Mouse (Mus musculus): ENCODE data around the gene Tbxa2r. TPM values are rescaled to one million over a fixed set of nuclear protein-coding genes. Genes with fewer than 3 reads are reported as not detected.

The Tbxa2r gene
- 9.2 and 13.7 TPM in 2 replicates for polyA plus RNA-seq (2012; rRNA removed)
- 8.5 and 10.8 TPM in 2 replicates for polyA plus RNA-seq (2014; fragmentation: Nextera tagmentation; extraction: Ambion mirVana)

DNA sequence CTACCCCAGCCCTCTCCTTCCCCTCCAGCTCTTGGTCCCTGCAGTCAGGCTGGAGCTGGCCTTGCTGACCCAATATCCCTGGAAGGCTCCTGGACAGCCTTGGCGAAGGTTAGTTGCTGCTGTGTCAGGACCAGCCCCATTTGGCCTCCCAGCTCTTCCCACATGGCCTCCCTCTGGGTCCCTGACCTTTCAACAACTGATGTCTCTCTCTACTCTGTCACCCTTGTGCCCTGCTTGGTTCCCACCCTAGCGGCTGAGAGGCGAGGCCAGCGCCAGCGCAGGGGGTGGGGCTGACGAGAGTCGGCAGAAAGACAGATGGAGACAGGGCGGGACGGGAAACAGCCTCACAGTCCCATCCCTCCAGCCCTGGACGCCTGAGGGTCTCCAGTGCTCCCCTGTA, at the start of gene Tbxa2r:
Gene Tbxa2r (plus strand): TSS at position 346 of the 400 bp plus-strand sequence.
- Histone ChIP-seq H3K27me3 (ENCODE audit: control insufficient read depth, insufficient read depth, low read length) (no peaks in the 10 kb centered on the region), H3K4me3 (replicated peaks; ENCODE audit: low read length) (no peak within 1 kb of the TSS), H3K27ac (replicated peaks; ENCODE audit: low read depth, low read length) (peak within 1 kb of the TSS; percentile 85), H3K4me2 (replicated peaks; ENCODE audit: low read depth, low read length, severe bottlenecking) (peak within 1 kb of the TSS; percentile 21), H3K9me3 (ENCODE audit: control insufficient read depth, low read length) (no peaks in the 10 kb centered on the region), H3K36me3 (ENCODE audit: control insufficient read depth, insufficient read depth, low read length) (peaks cover 40% of the 10 kb centered on the region), H3K9ac (ENCODE audit: low read depth, low read length, severe bottlenecking) (peak within 1 kb of the TSS; percentile 40), H3K4me1 (ENCODE audit: control insufficient read depth, insufficient read depth, low read length) (peaks cover 23% of the 10 kb centered on the region)
- WGBS, result 18% methylated on average over 10 of the region's 10 CpGs
- DNase-seq (ENCODE audit: low spot score), result no peak
- TF ChIP-seq POLR2A (IDR thresholded peaks at IDR 0.05; ENCODE audit: borderline replicate concordance, extremely low read depth, insufficient read depth, insufficient read length), result no peak
- no peak for ATAC-seq (ENCODE audit: low FRiP score, low read depth)

DNA sequence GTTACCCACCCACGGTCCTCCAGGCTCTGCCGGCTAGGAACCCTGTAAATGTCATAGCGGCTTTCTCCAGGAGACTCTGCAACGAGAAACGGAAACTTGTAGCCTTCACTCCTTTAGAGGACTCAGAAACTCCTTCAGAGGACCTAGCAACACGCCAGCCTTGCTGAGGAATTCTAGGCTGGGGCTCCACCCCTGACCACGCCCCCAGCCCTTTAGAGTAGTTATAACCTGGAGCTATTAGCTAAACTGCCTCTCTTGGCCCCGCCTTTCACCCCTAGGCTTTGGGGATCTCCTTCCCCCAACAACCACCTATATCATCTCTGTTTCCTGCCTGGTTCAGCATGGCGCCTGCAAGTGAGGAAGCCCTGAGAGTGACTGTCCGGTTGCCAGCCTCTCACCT, 49.0 kb upstream of the Tbxa2r start:
- peaks cover 21% of the 10 kb centered on the region for H3K27me3 ChIP-seq (ENCODE audit: control insufficient read depth, insufficient read depth, low read length)
- DNase-seq (ENCODE audit: low spot score) (no peak), ATAC-seq (ENCODE audit: low FRiP score, low read depth) (no peak)
- H3K4me3 ChIP-seq (replicated peaks; ENCODE audit: low read length), result no peak overlapping the region
- H3K4me2 ChIP-seq (replicated peaks; ENCODE audit: low read depth, low read length, severe bottlenecking), result peak overlapping the region; percentile 23; the same call in 1 of the 2 replicates
- H3K9me3 ChIP-seq (ENCODE audit: control insufficient read depth, low read length), result no peaks in the 10 kb centered on the region
- H3K4me1 ChIP-seq (ENCODE audit: control insufficient read depth, insufficient read depth, low read length), result no peaks in the 10 kb centered on the region
- no peaks in the 10 kb centered on the region for H3K36me3 ChIP-seq (ENCODE audit: control insufficient read depth, insufficient read depth, low read length)
- no peak for TF ChIP-seq POLR2A (IDR thresholded peaks at IDR 0.05; ENCODE audit: borderline replicate concordance, extremely low read depth, insufficient read depth, insufficient read length)
- WGBS, result 23% methylated on average over 10 of the region's 10 CpGs
- H3K27ac ChIP-seq (replicated peaks; ENCODE audit: low read depth, low read length), result no peak overlapping the region
- H3K9ac ChIP-seq (ENCODE audit: low read depth, low read length, severe bottlenecking), result no peak overlapping the region

DNA sequence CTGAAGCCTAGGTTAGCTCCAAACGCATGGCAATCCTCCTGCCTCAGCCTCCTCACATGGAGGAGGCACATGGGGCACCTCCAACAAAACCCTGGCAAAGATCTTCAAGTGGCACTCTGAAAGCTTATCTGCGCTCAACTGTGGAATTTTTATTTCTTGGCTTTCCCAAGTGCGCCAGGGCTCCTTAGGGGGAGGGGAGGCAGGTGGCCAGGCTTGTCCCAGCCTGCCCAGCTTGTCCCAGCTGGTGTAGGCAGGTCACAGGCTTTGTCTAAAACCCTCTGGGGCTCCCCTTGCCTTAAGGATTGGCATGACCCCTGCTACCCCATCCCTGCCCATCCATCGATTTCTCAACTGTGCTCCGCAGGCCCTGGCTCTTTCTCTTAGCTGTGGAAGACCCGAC, 44.3 kb upstream of the Tbxa2r start:
- H3K9me3 ChIP-seq (ENCODE audit: control insufficient read depth, low read length), result no peaks in the 10 kb centered on the region
- peaks cover 33% of the 10 kb centered on the region for H3K27me3 ChIP-seq (ENCODE audit: control insufficient read depth, insufficient read depth, low read length)
- DNase-seq (ENCODE audit: low spot score) (no peak), ATAC-seq (ENCODE audit: low FRiP score, low read depth) (no peak)
- no peak for TF ChIP-seq POLR2A (IDR thresholded peaks at IDR 0.05; ENCODE audit: borderline replicate concordance, extremely low read depth, insufficient read depth, insufficient read length)
- H3K4me3 ChIP-seq (replicated peaks; ENCODE audit: low read length), result no peak overlapping the region
- H3K4me2 ChIP-seq (replicated peaks; ENCODE audit: low read depth, low read length, severe bottlenecking), result no peak overlapping the region
- peaks cover 7% of the 10 kb centered on the region for H3K4me1 ChIP-seq (ENCODE audit: control insufficient read depth, insufficient read depth, low read length)
- no peak overlapping the region for H3K27ac ChIP-seq (replicated peaks; ENCODE audit: low read depth, low read length)
- no peak overlapping the region for H3K9ac ChIP-seq (ENCODE audit: low read depth, low read length, severe bottlenecking)
- WGBS, result 36% methylated on average over 6 of the region's 6 CpGs
- H3K36me3 ChIP-seq (ENCODE audit: control insufficient read depth, insufficient read depth, low read length), result no peaks in the 10 kb centered on the region

DNA sequence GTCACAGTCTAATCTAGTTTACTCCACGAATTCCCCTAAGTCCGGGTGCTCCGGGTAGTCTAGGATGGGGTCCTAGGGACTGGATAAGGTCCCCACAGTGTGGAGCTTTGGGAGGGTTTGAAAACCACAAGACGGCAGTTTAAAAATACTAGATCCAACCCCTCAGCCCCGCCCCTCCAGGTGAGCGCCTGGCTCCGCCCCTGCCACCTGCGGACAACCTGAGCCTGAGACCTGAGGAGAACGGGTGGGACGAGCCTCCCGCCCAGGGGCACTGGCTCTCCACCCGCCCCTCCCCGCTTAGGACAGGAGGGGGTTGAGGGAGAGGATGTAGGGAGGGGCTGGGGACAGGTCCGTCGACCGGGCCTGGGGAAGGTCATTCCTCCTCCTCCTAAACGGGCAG, 43.8 kb upstream of the Tbxa2r start:
- H3K4me3 ChIP-seq (replicated peaks; ENCODE audit: low read length), result peak overlapping the region; percentile 41; the same call in 1 of the 2 replicates
- DNase-seq (ENCODE audit: low spot score) (no peak), ATAC-seq (ENCODE audit: low FRiP score, low read depth) (no peak)
- peaks cover 7% of the 10 kb centered on the region for H3K4me1 ChIP-seq (ENCODE audit: control insufficient read depth, insufficient read depth, low read length)
- H3K4me2 ChIP-seq (replicated peaks; ENCODE audit: low read depth, low read length, severe bottlenecking), result peak overlapping the region; percentile 66; the same call in 1 of the 2 replicates
- peaks cover 33% of the 10 kb centered on the region for H3K27me3 ChIP-seq (ENCODE audit: control insufficient read depth, insufficient read depth, low read length)
- H3K27ac ChIP-seq (replicated peaks; ENCODE audit: low read depth, low read length), result no peak overlapping the region
- no peaks in the 10 kb centered on the region for H3K9me3 ChIP-seq (ENCODE audit: control insufficient read depth, low read length)
- TF ChIP-seq POLR2A (IDR thresholded peaks at IDR 0.05; ENCODE audit: borderline replicate concordance, extremely low read depth, insufficient read depth, insufficient read length), result no peak
- no peaks in the 10 kb centered on the region for H3K36me3 ChIP-seq (ENCODE audit: control insufficient read depth, insufficient read depth, low read length)
- H3K9ac ChIP-seq (ENCODE audit: low read depth, low read length, severe bottlenecking), result no peak overlapping the region
- WGBS, result 11% methylated on average over 16 of the region's 17 CpGs

DNA sequence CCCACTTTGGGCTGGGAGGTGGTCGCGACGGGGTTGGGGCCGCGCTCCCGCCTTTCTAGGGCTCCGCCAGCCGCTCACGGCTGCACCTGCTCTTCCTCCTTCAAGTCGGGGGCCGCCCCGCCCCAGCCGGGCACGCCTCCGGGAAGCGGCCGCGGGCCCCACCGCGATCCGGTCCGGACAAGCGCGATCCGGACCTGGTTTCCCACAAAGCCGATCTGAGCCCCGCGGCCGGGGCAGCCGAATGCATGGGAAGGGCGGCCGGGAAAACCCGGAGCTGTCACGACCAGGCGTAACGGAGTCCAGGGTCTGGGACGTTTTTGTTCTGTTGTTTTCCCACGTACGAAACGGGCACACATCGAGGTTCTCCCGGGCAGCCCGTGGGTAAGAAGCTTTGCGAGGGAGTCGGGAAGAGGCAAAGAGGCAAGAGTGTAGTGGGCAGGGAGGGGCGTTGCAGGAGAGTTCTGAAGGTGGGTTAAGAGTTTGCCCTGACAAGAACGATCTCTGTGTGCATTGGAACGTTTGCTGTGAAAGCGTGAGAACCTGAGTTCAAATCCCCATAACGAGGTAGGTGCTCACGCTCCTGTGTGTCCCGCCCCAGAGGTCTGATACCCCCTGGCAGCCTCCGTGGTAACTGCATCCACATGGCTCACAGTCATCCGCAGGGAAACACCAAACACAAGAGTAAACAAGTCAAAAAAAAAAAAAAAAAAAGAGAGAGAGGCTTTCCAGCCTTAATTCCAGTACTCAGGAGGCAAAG, 42.7 kb upstream of the Tbxa2r start:
- Histone ChIP-seq H3K27ac (replicated peaks; ENCODE audit: low read depth, low read length) (no peak overlapping the region), H3K4me2 (replicated peaks; ENCODE audit: low read depth, low read length, severe bottlenecking) (peak overlapping the region; percentile 66), H3K4me3 (replicated peaks; ENCODE audit: low read length) (peak overlapping the region; percentile 41), H3K9me3 (ENCODE audit: control insufficient read depth, low read length) (no peaks in the 10 kb centered on the region), H3K4me1 (ENCODE audit: control insufficient read depth, insufficient read depth, low read length) (peaks cover 7% of the 10 kb centered on the region), H3K9ac (ENCODE audit: low read depth, low read length, severe bottlenecking) (peak overlapping the region; percentile 38; the same call in 1 of the 2 replicates), H3K27me3 (ENCODE audit: control insufficient read depth, insufficient read depth, low read length) (peaks cover 39% of the 10 kb centered on the region), H3K36me3 (ENCODE audit: control insufficient read depth, insufficient read depth, low read length) (no peaks in the 10 kb centered on the region)
- WGBS, result 2% methylated on average over 50 of the region's 54 CpGs
- no peak for TF ChIP-seq POLR2A (IDR thresholded peaks at IDR 0.05; ENCODE audit: borderline replicate concordance, extremely low read depth, insufficient read depth, insufficient read length)
- DNase-seq (ENCODE audit: low spot score), result peak; percentile 88
- peak; percentile 84 for ATAC-seq (ENCODE audit: low FRiP score, low read depth)

Measured in limb, embryonic 14.5 days (tissue).